Mouse (Mus musculus) kidney, adult 2 months (tissue): ENCODE measurements at regions not wholly inside any gene's neighbourhood (a gene's known extent, or its start where the extent isn't known, plus 50 kb on each side); places are given as distances from the start of the nearest gene placed in this dataset.

Experiments used
- CTCF ChIP-seq: fragments of 200-500 bp; conservative IDR thresholded peaks from 2 replicates; pipeline ENCODE4 v1.5.1; 2011; ENCODE audit warnings: low read depth, mild to moderate bottlenecking, control low read depth, low read length, moderate library complexity, mixed read lengths; ENCODE audit not compliant: insufficient read depth, insufficient read length
- POLR2A ChIP-seq: fragments of 200-500 bp; IDR thresholded peaks from one replicate; pipeline ENCODE4 v1.6.1; 2011; ENCODE audit warnings: low read depth, low read length, control low read depth

- no peak for TF ChIP-seq CTCF
- TF ChIP-seq POLR2A = no peak
Observed at GRCm38 (mm10) chr10:8027023-8027422, 71.0 kb upstream of the Tab2 start.
